Mouse (Mus musculus) midbrain, postnatal 0 days (tissue): ENCODE data around the gene Tppp. TPM values are rescaled to one million over a fixed set of nuclear protein-coding genes. Genes with fewer than 3 reads are reported as not detected.

ENCODE experiments used
- ATAC-seq: fragments of 200-750 bp; cut with Nextera tagmentation; 2 replicates; pipeline ENCODE4 v1.8.0; 2017; ENCODE audit warnings: moderate number of reproducible peaks, mild to moderate bottlenecking, moderate TSS enrichment, moderate library complexity; ENCODE audit not compliant: low FRiP score
- DNase-seq: peaks from one replicate; pipeline ENCODE4 v3.0.0-alpha.2; 2015; ENCODE audit warnings: low spot score
- H3K27ac ChIP-seq: fragments of 300-500 bp; sonication (generic); 2 replicates; pipeline ENCODE4 v1.5.1; 2014; ENCODE audit warnings: low read depth, mild to moderate bottlenecking, low read length, mixed read lengths
- H3K27me3 ChIP-seq: fragments of 300-500 bp; sonication (generic); 2 replicates; pipeline ENCODE4 v1.6.1; 2014; ENCODE audit warnings: low read length, control low read depth, mixed read lengths; ENCODE audit not compliant: insufficient read depth
- H3K36me3 ChIP-seq: fragments of 300-500 bp; sonication (generic); 2 replicates; pipeline ENCODE4 v1.6.1; 2014; ENCODE audit warnings: low read length, control low read depth, mixed read lengths; ENCODE audit not compliant: insufficient read depth
- H3K4me1 ChIP-seq: fragments of 300-500 bp; sonication (generic); 2 replicates; pipeline ENCODE4 v1.6.1; 2014; ENCODE audit warnings: mild to moderate bottlenecking, control low read depth, antibody characterized with exemption, low read length, mixed read lengths; ENCODE audit not compliant: insufficient read depth
- H3K4me2 ChIP-seq: fragments of 300-500 bp; sonication (generic); 2 replicates; pipeline ENCODE4 v1.6.1; 2014; ENCODE audit warnings: low read depth, mild to moderate bottlenecking, low read length, mixed read lengths; ENCODE audit not compliant: poor library complexity, severe bottlenecking
- H3K4me3 ChIP-seq: fragments of 300-500 bp; sonication (generic); 2 replicates; pipeline ENCODE4 v1.5.1; 2014; ENCODE audit warnings: low read depth, mild to moderate bottlenecking, low read length, moderate library complexity
- H3K9ac ChIP-seq: fragments of 300-500 bp; sonication (generic); replicated peaks from 2 replicates; pipeline ENCODE4 v1.6.1; 2014; ENCODE audit warnings: mild to moderate bottlenecking, low read length, moderate library complexity, mixed read lengths; ENCODE audit not compliant: poor library complexity, severe bottlenecking
- H3K9me3 ChIP-seq: fragments of 300-500 bp; sonication (generic); 2 replicates; pipeline ENCODE4 v1.6.1; 2016; ENCODE audit warnings: low read length, control low read depth
- CTCF ChIP-seq: IDR thresholded peaks from 2 replicates; pipeline ENCODE4 v1.5.1; 2016; ENCODE audit warnings: antibody characterized with exemption, mild to moderate bottlenecking
- WGBS: fragments of 180-500 bp; shearing (Covaris S2); extraction: QIAGEN DNeasy Blood & Tissue Kit; methylation state at CpG from one replicate; pipeline ENCODE4 v1.1.7; 2014; 5-methylcytosine and 5-hydroxymethylcytosine counted together
- polyA plus RNA-seq: library from polyadenylated mRNA; unstranded; fragments of >200 nt; fragmentation: Nextera tagmentation; extraction: Ambion mirVana; gene quantifications from 2 replicates; pipeline ENCODE4 v1.2.1, GENCODE M21; 2015
- total RNA-seq: library from RNA; depleted of rRNA; stranded (reverse); fragments of >200 nt; gene quantifications from 2 replicates; pipeline ENCODE4 v1.2.3, GENCODE M21; 2014

The Tppp gene
- total and polyA plus RNA-seq, 2 experiments from 2014 or later, result 8.3 to 35.9 TPM

- Histone ChIP-seq H3K27me3 (no peaks in the 10 kb centered on the region), H3K4me1 (no peaks in the 10 kb centered on the region), H3K4me2 (no peak overlapping the region), H3K4me3 (no peak overlapping the region), H3K9me3 (no peaks in the 10 kb centered on the region), H3K36me3 (peaks cover 21% of the 10 kb centered on the region), H3K27ac (no peak overlapping the region), H3K9ac (no peak overlapping the region)
- WGBS, result 79% methylated on average over 2 of the region's 2 CpGs
- ATAC-seq (no peak), DNase-seq (no peak)
- TF ChIP-seq CTCF, result no peak
Measured at GRCm38 (mm10) chr13:74028116-74028515, 18.9 kb downstream of the Tppp start.

GRCm38 (mm10) chr13:74029013-74029412, 19.8 kb downstream of the Tppp start:
- Histone ChIP-seq H3K27ac (no peak overlapping the region), H3K4me2 (no peak overlapping the region), H3K9ac (no peak overlapping the region), H3K4me3 (no peak overlapping the region), H3K27me3 (no peaks in the 10 kb centered on the region), H3K4me1 (no peaks in the 10 kb centered on the region), H3K9me3 (no peaks in the 10 kb centered on the region), H3K36me3 (peaks cover 24% of the 10 kb centered on the region)
- DNase-seq (no peak), ATAC-seq (no peak)
- no peak for TF ChIP-seq CTCF
- 92% methylated on average over 2 of the region's 2 CpGs for WGBS

- ATAC-seq (no peak), DNase-seq (no peak)
- Histone ChIP-seq H3K4me1 (no peaks in the 10 kb centered on the region), H3K4me3 (no peak overlapping the region), H3K27ac (no peak overlapping the region), H3K4me2 (no peak overlapping the region), H3K9me3 (no peaks in the 10 kb centered on the region), H3K36me3 (peaks cover 24% of the 10 kb centered on the region), H3K27me3 (no peaks in the 10 kb centered on the region), H3K9ac (no peak overlapping the region)
- no peak for TF ChIP-seq CTCF
- 91% methylated on average over 7 of the region's 7 CpGs for WGBS
Measured at GRCm38 (mm10) chr13:74030691-74031090, 21.5 kb downstream of the Tppp start.

- Histone ChIP-seq H3K4me1 (no peaks in the 10 kb centered on the region), H3K9ac (no peak overlapping the region), H3K4me2 (no peak overlapping the region), H3K27ac (no peak overlapping the region), H3K36me3 (peaks cover 24% of the 10 kb centered on the region), H3K9me3 (no peaks in the 10 kb centered on the region), H3K27me3 (no peaks in the 10 kb centered on the region), H3K4me3 (no peak overlapping the region)
- TF ChIP-seq CTCF, result no peak
- DNase-seq (no peak), ATAC-seq (no peak)
- 75% methylated on average over 8 of the region's 8 CpGs for WGBS
Measured at GRCm38 (mm10) chr13:74031133-74031532, 21.9 kb downstream of the Tppp start.

GRCm38 (mm10) chr13:74034756-74035155, 25.5 kb downstream of the Tppp start:
- no peak overlapping the region for H3K4me2 ChIP-seq
- 90% methylated on average over 2 of the region's 2 CpGs for WGBS
- H3K9ac ChIP-seq, result no peak overlapping the region
- H3K9me3 ChIP-seq, result no peaks in the 10 kb centered on the region
- no peak for ATAC-seq
- H3K4me3 ChIP-seq, result no peak overlapping the region
- TF ChIP-seq CTCF, result no peak
- no peaks in the 10 kb centered on the region for H3K27me3 ChIP-seq
- H3K36me3 ChIP-seq, result peaks cover 24% of the 10 kb centered on the region
- H3K4me1 ChIP-seq, result no peaks in the 10 kb centered on the region
- no peak overlapping the region for H3K27ac ChIP-seq
- DNase-seq, result no peak

GRCm38 (mm10) chr13:74035776-74036175, 26.6 kb downstream of the Tppp start:
- no peaks in the 10 kb centered on the region for H3K27me3 ChIP-seq
- no peak for ATAC-seq
- no peak for DNase-seq
- no peaks in the 10 kb centered on the region for H3K4me1 ChIP-seq
- no peak overlapping the region for H3K27ac ChIP-seq
- no peak for TF ChIP-seq CTCF
- no peak overlapping the region for H3K9ac ChIP-seq
- H3K36me3 ChIP-seq, result peaks cover 24% of the 10 kb centered on the region
- 92% methylated on average over 2 of the region's 2 CpGs for WGBS
- H3K4me3 ChIP-seq, result no peak overlapping the region
- H3K9me3 ChIP-seq, result no peaks in the 10 kb centered on the region
- no peak overlapping the region for H3K4me2 ChIP-seq
